Mouse (Mus musculus) heart, embryonic 16.5 days (tissue): ENCODE measurements around the gene Olfr1116. TPM values are rescaled to one million over a fixed set of nuclear protein-coding genes. Genes with fewer than 3 reads are reported as not detected.
"Not testable (repeated sequence)": the region's sequence is repeated elsewhere in the genome, so short reads cannot be mapped to it uniquely, and the experiment has no call there.

Source experiments
- ATAC-seq: fragments of 200-750 bp; cut with Nextera tagmentation; replicated peaks from 2 replicates; pipeline ENCODE4 v1.8.0; 2017; ENCODE audit warnings: moderate number of reproducible peaks; ENCODE audit not compliant: insufficient read depth, low FRiP score; ENCODE audit errors: extremely low read depth
- H3K27ac ChIP-seq: fragments of 300-500 bp; sonication (generic); 2 replicates; pipeline ENCODE4 v1.5.1; 2014; ENCODE audit warnings: mild to moderate bottlenecking, low read length, control low read depth, moderate library complexity
- H3K27me3 ChIP-seq: fragments of 300-500 bp; sonication (generic); 2 replicates; pipeline ENCODE4 v1.6.1; 2014; ENCODE audit warnings: low read length, mixed read lengths; ENCODE audit not compliant: control insufficient read depth, insufficient read depth
- H3K36me3 ChIP-seq: fragments of 300-500 bp; sonication (generic); 2 replicates; pipeline ENCODE4 v1.6.1; 2014; ENCODE audit not compliant: control insufficient read depth, insufficient read depth
- H3K4me1 ChIP-seq: fragments of 300-500 bp; sonication (generic); 2 replicates; pipeline ENCODE4 v1.6.1; 2014; ENCODE audit warnings: low read length, mixed read lengths; ENCODE audit not compliant: control insufficient read depth, insufficient read depth
- H3K4me2 ChIP-seq: fragments of 300-500 bp; sonication (generic); 2 replicates; pipeline ENCODE4 v1.6.1; 2014; ENCODE audit warnings: low read depth, mild to moderate bottlenecking, control low read depth, low read length
- H3K4me3 ChIP-seq: fragments of 300-500 bp; sonication (generic); 2 replicates; pipeline ENCODE4 v1.5.1; 2014; ENCODE audit warnings: mild to moderate bottlenecking, control low read depth, low read length
- H3K9ac ChIP-seq: fragments of 300-500 bp; sonication (generic); 2 replicates; pipeline ENCODE4 v1.6.1; 2014; ENCODE audit warnings: low read length, control low read depth
- H3K9me3 ChIP-seq: fragments of 300-500 bp; sonication (generic); replicated peaks from 2 replicates; pipeline ENCODE4 v1.6.1; 2016; ENCODE audit warnings: low read length; ENCODE audit not compliant: control insufficient read depth
- WGBS: fragments of 180-500 bp; shearing (Covaris S2); extraction: QIAGEN DNeasy Blood & Tissue Kit; methylation state at CpG from one replicate; pipeline ENCODE4 v1.1.7; 2014; 5-methylcytosine and 5-hydroxymethylcytosine counted together
- microRNA-seq: library from miRNA; unstranded; fragments of <30 nt; microRNA quantifications from one replicate; pipeline ENCODE4, GENCODE M21; 2017
- polyA plus RNA-seq: library from polyadenylated mRNA; unstranded; fragments of >200 nt; fragmentation: Nextera tagmentation; extraction: Ambion mirVana; gene quantifications from 2 replicates; pipeline ENCODE4 v1.2.1, GENCODE M21; 2015

The Olfr1116 gene
- polyA plus RNA-seq = not detected in 2 replicates

GRCm38 (mm10) chr2:87267234-87267633 lies at the start of gene Olfr1116:
Gene Olfr1116, plus strand, starts transcription at chr2:87267534.
- Histone ChIP-seq H3K4me2 (no peak within 1 kb of the TSS), H3K27ac (no peak within 1 kb of the TSS), H3K36me3 (no peaks in the 10 kb centered on the region), H3K9me3 (no peaks in the 10 kb centered on the region; the same call in 1 of the 2 replicates), H3K27me3 (no peaks in the 10 kb centered on the region), H3K4me1 (no peaks in the 10 kb centered on the region), H3K4me3 (no peak within 1 kb of the TSS), H3K9ac (no peak within 1 kb of the TSS)
- no peak for ATAC-seq
- 81% methylated on average over 1 of the region's 1 CpGs for WGBS

- Histone ChIP-seq H3K4me3 (no peak within 1 kb of the TSS), H3K9me3 (no peaks in the 10 kb centered on the region), H3K4me2 (no peak within 1 kb of the TSS), H3K9ac (no peak within 1 kb of the TSS), H3K36me3 (no peaks in the 10 kb centered on the region), H3K4me1 (no peaks in the 10 kb centered on the region), H3K27ac (no peak within 1 kb of the TSS), H3K27me3 (no peaks in the 10 kb centered on the region)
- no peak for ATAC-seq
- WGBS = 72% methylated on average over 2 of the region's 2 CpGs
Observed at GRCm38 (mm10) chr2:87247713-87248112, 19.6 kb upstream of the Olfr1116 start, which contains the start of gene Olfr1115. Gene Olfr1115, plus strand, starts transcription at chr2:87248013.

- H3K9me3 ChIP-seq, H3K9ac ChIP-seq, H3K4me1 ChIP-seq, H3K4me3 ChIP-seq, ATAC-seq, H3K27me3 ChIP-seq, H3K36me3 ChIP-seq, H3K27ac ChIP-seq, H3K4me2 ChIP-seq: not testable (repeated sequence)
Observed at GRCm38 (mm10) chr2:87293977-87294376, 26.6 kb downstream of the Olfr1116 start.

- no peak within 1 kb of the TSS for H3K4me3 ChIP-seq
- WGBS = 63% methylated on average over 1 of the region's 1 CpGs
- H3K36me3 ChIP-seq = no peaks in the 10 kb centered on the region
- H3K4me2 ChIP-seq = no peak within 1 kb of the TSS
- H3K4me1 ChIP-seq = no peaks in the 10 kb centered on the region
- no peaks in the 10 kb centered on the region for H3K9me3 ChIP-seq
- no peak for ATAC-seq
- no peaks in the 10 kb centered on the region for H3K27me3 ChIP-seq
- H3K27ac ChIP-seq = no peak within 1 kb of the TSS
- H3K9ac ChIP-seq = no peak within 1 kb of the TSS
Observed at GRCm38 (mm10) chr2:87307281-87307680, 39.9 kb downstream of the Olfr1116 start, which contains the start of gene Olfr1118. Gene Olfr1118, plus strand, starts transcription at chr2:87307581.

Small RNAs within 50 kb of the gene (microRNA-seq; reads per million reads assigned to microRNA genes)
- gene Gm27438 = not detected

Other genes starting within 250 kb of the Olfr1116 start
- not detected in 2 replicates for gene Olfr1104, start 240.5 kb upstream of the Olfr1116 start, polyA plus RNA-seq
- gene Olfr1105, start 231.0 kb upstream of the Olfr1116 start, polyA plus RNA-seq = not detected in 2 replicates
- gene Olfr1106, start 215.3 kb upstream of the Olfr1116 start, polyA plus RNA-seq = not detected in 2 replicates
- not detected in 2 replicates for gene Olfr1107, start 191.7 kb upstream of the Olfr1116 start, polyA plus RNA-seq
- not detected in 2 replicates for gene Olfr1109, start 171.5 kb upstream of the Olfr1116 start, polyA plus RNA-seq
- gene Olfr259, start 153.0 kb upstream of the Olfr1116 start, polyA plus RNA-seq = not detected in 2 replicates
- gene Olfr1110, start 127.2 kb upstream of the Olfr1116 start, polyA plus RNA-seq = not detected in 2 replicates
- not detected in 2 replicates for gene Olfr1111, start 114.9 kb upstream of the Olfr1116 start, polyA plus RNA-seq
- not detected in 2 replicates for gene Olfr1112, start 79.7 kb upstream of the Olfr1116 start, polyA plus RNA-seq
- gene Olfr1113, start 58.6 kb upstream of the Olfr1116 start, polyA plus RNA-seq = not detected in 2 replicates
- gene Olfr1115, start 19.5 kb upstream of the Olfr1116 start, polyA plus RNA-seq = not detected in 2 replicates
- not detected in 2 replicates for gene Olfr1118, start 40.0 kb downstream of the Olfr1116 start, polyA plus RNA-seq
- not detected in 2 replicates for gene Olfr1120, start 87.3 kb downstream of the Olfr1116 start, polyA plus RNA-seq
- gene Olfr1121, start 102.4 kb downstream of the Olfr1116 start, polyA plus RNA-seq = not detected in 2 replicates
- not detected in 2 replicates for gene Olfr1122, start 118.3 kb downstream of the Olfr1116 start, polyA plus RNA-seq
- gene Olfr1123, start 149.1 kb downstream of the Olfr1116 start, polyA plus RNA-seq = not detected in 2 replicates
- gene Olfr1124, start 162.7 kb downstream of the Olfr1116 start, polyA plus RNA-seq = not detected in 2 replicates
- not detected in 2 replicates for gene Olfr1126, start 186.4 kb downstream of the Olfr1116 start, polyA plus RNA-seq
- not detected in 2 replicates for gene Pramel7, start 229.6 kb downstream of the Olfr1116 start, polyA plus RNA-seq
- not detected in 2 replicates for gene Pramel6, start 239.0 kb downstream of the Olfr1116 start, polyA plus RNA-seq